Mouse (Mus musculus): Measurements from ENCODE around the gene Cdsn.

Gene Cdsn

GRCm38 (mm10) chr17:35534343-35534742 lies 17.6 kb upstream of the Cdsn start:
- peak; percentile 71 to 72 for DNase-seq (ENCODE audit: low spot score in 2 of 2)

GRCm38 (mm10) chr17:35537421-35537820 lies 14.5 kb upstream of the Cdsn start:
- no peak for DNase-seq (ENCODE audit: low spot score in 2 of 2)

DNA sequence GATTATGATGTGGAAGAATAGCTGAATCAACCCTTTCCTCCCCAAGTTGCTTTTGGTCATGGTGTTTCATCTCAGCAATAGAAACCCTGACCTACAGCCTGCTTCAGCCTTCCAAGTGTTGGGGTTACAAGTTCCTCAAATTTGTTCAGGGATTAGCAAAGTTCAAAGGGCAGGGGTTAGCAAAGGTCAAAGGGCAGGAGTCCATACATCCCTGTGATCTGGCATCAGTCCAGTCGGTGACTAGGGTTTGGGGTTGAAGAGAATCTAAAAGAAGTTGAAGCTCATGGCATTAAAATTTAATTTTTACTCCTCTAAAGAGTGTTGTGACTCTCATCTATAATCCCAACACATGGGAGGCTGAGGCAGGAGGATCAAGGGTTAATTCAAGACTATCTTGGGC lies 13.5 kb upstream of the Cdsn start:
- no peak for DNase-seq (ENCODE audit: low spot score in 2 of 2)

DNA sequence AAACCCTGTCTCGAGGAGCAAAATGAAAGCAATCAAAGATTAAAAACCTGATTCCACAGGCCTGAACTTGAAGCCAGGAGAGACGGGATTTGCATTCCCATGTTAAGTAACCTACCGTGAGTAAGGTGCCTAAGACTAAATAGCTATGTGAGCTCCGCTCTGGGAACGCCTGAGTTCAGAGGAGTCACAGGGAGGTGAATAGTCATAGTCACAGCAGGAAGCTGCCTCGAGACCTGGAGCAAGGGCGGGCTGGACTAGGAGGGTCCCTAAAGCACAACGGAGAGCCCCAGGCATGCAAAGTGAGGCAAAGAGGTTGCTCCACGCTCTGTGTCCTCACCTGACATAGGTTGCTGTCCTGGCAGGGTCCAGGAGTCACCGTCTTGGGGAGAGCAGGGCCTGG lies 12.4 kb upstream of the Cdsn start:
- no peak for DNase-seq (ENCODE audit: low spot score in 2 of 2)

GRCm38 (mm10) chr17:35542761-35543411 lies 9.0 kb upstream of the Cdsn start:
- DNase-seq (ENCODE audit: low spot score in 2 of 2): no peak

GRCm38 (mm10) chr17:35543412-35543861 lies 8.5 kb upstream of the Cdsn start:
- no peak for DNase-seq (ENCODE audit: low spot score in 2 of 2)

DNA sequence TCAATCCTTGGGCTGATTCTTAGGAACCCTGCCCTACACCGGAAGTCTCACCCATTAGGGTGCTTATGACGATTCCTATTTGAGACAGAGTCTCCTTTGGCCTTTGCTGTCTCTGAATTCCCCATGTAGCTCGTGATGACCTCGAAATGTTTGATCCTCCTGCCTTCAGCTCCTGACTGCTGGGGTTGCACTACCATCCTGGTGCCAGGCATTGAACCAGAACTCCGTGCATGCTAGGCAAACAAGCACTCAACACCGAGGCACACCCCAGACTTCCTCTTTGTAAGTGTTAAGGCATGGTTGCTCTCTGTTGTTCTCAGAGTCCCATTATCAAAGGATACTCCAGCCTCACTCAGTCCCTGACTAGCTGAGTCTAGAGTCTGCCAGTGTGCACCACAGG lies 7.9 kb upstream of the Cdsn start:
- DNase-seq (ENCODE audit: low spot score in 2 of 2): no peak

DNA sequence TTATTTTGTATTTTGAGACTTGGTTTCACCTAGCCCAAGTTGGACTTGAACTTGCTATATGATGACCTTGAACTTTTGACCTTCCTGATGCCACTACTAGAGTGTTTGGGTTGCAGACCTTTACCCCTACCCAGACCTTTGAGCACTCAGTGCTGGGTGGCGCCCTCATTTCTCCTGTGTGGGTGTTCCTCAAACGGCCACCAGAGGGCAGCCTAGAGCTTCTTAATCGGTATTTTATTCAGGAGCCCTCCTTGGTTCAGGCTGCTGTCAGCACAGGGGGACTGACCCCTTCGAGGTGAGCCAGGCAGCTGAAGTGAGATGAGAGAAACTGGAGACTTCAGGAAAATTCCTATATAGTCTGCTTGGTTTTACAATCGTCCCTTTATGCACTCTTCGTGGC lies 7.2 kb upstream of the Cdsn start:
- peak; percentile 38 to 64 for DNase-seq (ENCODE audit: low spot score in 2 of 2)

DNA sequence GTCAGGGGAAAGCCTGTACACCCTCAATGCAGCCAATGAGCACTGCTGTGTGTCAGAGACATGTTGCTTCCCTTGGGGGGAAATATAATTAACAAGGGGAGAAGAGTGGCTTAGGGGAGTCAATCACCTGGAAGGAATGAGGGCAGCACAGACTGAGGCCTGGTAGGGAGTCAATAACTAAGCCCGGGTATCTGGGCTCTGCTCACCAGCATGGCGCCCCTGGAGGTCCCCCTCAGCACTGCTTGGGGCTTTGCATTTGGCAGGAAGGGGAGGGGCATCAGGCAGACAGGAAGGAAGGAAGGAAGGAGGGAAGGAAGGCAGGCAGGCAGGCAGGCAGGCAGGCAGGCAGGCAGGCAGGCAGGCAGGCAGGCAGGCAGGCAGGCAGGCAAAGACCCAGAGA lies 4.5 kb upstream of the Cdsn start:
- no peak for DNase-seq (ENCODE audit: low spot score in 2 of 2)

GRCm38 (mm10) chr17:35548636-35549035 lies 3.3 kb upstream of the Cdsn start:
- no peak for DNase-seq (ENCODE audit: low spot score in 2 of 2)

DNA sequence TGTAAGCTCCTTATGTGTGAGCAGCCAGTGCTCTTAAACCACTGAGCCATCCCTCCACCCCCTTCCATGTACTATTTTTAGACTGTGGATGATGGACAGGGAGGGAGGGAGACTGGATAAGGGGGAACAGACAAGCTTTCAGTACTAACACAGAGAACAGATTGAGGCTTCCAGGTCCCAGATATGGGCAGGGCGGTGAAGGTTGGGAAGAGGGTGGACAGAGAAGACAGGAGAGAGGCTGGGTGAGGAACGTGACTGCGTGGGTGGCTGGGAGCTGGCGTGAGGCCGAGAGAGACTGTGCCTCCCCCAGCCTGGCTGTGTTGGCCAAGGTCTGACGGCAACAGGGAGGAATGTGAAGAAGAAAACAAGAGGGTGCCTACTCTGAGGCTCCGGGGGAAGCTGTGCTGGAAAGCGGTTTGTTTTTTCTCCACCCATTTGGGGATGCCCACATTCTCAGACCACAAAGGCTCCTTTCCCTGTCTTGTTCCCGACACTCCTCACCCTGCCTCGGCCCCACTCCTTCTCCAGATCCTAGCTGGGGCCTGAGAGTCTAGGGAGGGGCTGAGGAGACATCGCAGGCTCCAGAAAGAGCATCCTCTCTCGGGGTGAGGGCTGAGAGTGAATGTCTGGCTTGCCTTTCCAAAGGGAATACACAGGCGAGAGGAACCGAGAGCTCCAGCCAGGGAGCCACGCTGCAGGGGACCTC lies 2.3 kb upstream of the Cdsn start:
- peak; percentile 62 to 77 for DNase-seq (ENCODE audit: low spot score in 2 of 2)

- DNase-seq (ENCODE audit: low spot score in 2 of 2): no peak
Observed at GRCm38 (mm10) chr17:35550143-35550494, 1.8 kb upstream of the Cdsn start.

DNA sequence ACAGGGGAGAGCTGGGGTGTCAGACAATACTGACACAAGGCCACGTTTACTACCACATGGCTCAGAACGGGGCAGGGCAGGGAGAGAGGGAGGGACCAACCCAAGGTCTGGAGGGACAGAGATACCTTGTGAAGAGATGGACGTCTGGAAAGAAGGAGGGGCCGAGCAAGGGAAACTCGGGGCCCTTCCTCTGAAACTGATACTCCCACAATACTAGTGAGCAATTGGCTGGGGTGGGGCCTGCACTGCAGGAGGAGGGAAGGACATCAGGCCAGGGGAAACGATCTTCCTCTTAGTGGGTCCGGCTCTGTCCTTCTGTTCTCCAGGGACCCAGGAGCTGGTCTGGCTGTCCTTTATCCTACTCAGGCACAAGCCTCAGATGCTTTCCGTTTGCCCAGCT lies 1.1 kb upstream of the Cdsn start:
- no peak for DNase-seq (ENCODE audit: low spot score in 2 of 2)

DNA sequence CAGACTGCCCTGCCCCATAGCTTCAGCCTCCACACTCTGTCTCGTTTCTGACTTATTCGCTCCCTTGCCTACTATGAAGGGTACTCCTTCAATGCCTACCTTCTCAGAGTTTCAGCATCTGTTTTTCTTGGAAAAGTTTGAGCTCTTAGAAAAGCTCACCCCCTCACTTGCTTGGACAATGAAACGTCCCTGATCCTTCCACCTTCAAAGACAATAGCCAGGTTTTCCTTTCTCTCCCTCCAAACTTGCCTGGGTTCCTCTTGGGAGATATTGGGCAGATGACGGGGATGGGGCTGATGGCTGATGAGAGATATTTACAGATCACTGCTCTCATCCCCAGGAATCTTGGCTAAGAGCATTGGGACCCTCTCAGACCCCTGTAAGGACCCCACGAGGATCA lies 2.4 kb downstream of the Cdsn start:
- no peak for DNase-seq (ENCODE audit: low spot score in 2 of 2)

- no peak for DNase-seq (ENCODE audit: low spot score in 2 of 2)
Observed at GRCm38 (mm10) chr17:35554761-35555397, 3.0 kb downstream of the Cdsn start.

DNA sequence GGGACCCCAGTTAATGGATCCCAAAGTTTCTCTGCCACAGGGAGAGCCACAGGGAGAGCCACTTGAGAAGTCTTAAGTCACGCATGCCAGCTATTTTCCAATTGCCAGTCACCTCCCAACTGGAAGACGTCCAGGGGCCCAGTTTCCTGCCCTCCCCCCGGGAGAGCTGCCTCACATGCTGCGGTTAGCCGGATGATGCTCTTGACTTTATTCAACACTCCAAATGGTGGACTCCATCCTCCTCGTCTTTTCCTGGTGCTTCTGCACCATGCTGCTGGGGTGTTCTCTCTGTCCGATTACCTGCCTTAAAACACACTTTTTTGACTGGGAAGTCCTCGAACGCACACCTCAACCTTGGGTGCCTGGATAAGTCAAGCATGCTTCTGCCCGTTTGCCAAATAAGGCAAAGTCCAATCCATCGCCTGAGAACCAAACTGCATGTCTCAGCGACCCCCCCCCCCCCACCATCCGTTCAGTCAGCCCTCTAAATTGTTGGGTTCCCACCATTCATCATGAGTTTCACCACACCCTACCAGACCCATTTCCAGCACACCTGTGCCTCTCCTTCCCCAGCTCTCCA lies 4.3 kb downstream of the Cdsn start:
- no peak for DNase-seq (ENCODE audit: low spot score in 2 of 2)

GRCm38 (mm10) chr17:35556812-35557211 lies 4.9 kb downstream of the Cdsn start:
- DNase-seq (ENCODE audit: low spot score in 2 of 2): no peak

GRCm38 (mm10) chr17:35557351-35557750 lies 5.4 kb downstream of the Cdsn start:
- no peak for DNase-seq (ENCODE audit: low spot score in 2 of 2)

GRCm38 (mm10) chr17:35558216-35558615 lies 6.3 kb downstream of the Cdsn start:
- no peak for DNase-seq (ENCODE audit: low spot score in 2 of 2)

GRCm38 (mm10) chr17:35567150-35567549 lies 15.2 kb downstream of the Cdsn start, which contains the start of gene 2300002M23Rik:
TSS of gene 2300002M23Rik (plus strand) at chr17:35567450.
- DNase-seq (ENCODE audit: low spot score in 2 of 2): no peak

- no peak for DNase-seq (ENCODE audit: low spot score in 2 of 2)
Observed at GRCm38 (mm10) chr17:35567767-35568166, 15.8 kb downstream of the Cdsn start.

GRCm38 (mm10) chr17:35569091-35569944 lies 17.4 kb downstream of the Cdsn start:
- no peak for DNase-seq (ENCODE audit: low spot score in 2 of 2)

All from frontal cortex, postnatal 25 days (tissue).